Mouse (Mus musculus) heart, adult 18-20 months (tissue): Measurements from ENCODE around the gene Hectd1. TPM values are rescaled to one million over a fixed set of nuclear protein-coding genes. Genes with fewer than 3 reads are reported as not detected.

ENCODE experiments used
- DNase-seq, 2 experiments: peaks; one replicate each; pipeline ENCODE4 v3.0.0; 2021 to 2022; ENCODE audit warnings: mixed read lengths in 1 of 2
- total RNA-seq, 2 experiments: library from RNA; stranded (reverse); gene quantifications; 2 replicates each; pipeline ENCODE4 v1.2.3; 2021

The Hectd1 gene
- total RNA-seq, 2 experiments from 2014 or later, result 78.2 to 80.3 TPM

DNA sequence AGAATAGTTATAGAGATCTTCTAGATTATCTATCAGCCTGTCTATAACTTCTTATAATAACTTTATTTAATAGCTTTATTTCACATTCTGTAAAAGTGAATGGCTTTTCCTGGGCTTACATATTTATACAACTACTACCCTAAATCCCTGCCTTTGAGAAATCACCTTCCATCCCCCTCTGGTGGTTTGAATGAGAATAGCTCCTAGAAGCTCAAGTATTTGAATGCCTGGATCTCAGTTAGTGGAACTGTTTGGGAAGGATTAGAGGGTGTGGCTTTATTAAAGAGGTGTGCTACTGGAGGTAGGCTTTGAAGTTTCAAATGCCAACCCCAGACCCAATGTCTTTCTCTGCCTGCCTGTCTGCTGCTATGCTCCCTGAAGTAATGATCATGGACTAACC, 127.6 kb downstream of the Hectd1 start:
- no peak for DNase-seq

DNA sequence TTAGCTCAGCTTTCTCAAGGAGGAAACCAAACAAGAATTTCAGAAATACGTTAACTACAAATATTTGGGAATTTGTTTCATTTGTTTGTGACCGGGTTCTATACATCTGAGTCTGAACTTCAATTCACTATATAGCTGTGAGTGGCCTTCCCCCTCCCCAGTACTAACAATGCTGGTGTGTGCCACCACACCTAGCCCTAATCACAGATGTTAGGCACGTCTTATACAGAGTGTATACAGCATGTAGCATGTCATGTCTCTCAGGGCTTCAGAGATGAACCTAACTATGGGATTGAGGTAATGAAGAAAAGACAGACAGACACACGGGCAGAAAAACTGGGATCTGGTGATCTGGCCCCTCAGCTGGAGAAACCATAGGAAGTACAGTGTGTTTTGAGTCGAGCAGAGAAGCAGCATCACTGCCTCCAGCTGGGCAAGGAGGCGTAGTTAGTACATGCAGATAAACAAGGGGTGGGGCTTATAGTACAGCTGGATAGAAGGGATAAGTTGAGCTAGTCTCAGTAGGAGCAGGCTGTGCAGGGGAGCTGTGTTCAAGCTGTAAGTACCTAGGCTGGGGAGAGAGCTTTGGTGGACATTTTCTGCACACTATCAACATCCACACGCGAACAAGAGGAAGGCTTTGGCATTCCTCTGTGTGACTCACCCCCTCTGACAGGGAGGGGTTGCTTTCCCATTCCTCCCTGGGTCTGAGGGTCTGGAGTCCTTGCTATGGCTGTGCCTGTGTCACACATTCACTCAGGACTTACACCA, 129.5 kb downstream of the Hectd1 start:
- no peak for DNase-seq

DNA sequence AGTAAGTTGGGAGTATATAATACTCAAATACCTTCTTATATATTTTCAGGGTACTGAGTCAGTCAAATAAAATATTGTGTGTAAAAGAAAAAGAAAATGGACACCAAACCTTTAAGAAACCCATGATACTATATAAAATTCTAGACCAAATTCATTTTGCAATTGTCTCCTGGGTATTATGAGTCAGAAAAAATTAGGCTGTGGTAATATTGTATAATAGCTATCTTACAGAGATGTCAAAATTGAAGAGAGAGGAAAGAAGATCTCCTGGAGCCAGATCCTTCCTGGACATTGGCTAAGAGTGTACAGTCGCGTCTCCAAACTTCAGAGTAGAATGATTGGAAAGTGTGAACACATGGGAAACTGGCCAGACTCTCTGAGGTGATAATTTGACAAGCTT, 133.2 kb downstream of the Hectd1 start:
- no peak for DNase-seq

DNA sequence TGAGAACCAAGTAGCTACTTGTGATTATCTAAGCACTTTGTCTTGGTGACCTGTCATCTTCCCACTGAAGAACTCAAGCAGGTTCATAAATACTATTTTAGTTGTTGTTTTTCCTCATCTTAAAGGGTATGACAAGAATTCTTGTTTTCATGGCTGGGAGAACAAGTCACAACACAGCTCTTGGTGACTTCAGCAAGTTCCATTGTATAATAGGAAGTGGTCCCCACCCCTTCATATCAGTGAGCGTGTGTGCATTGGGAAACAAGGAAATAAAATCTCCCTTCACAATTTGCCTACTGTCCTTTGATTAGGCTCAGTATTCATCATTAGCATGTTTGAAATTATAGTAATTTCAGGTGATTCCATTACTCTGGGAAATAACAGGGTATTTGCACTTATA, 134.4 kb downstream of the Hectd1 start:
- no peak for DNase-seq

DNA sequence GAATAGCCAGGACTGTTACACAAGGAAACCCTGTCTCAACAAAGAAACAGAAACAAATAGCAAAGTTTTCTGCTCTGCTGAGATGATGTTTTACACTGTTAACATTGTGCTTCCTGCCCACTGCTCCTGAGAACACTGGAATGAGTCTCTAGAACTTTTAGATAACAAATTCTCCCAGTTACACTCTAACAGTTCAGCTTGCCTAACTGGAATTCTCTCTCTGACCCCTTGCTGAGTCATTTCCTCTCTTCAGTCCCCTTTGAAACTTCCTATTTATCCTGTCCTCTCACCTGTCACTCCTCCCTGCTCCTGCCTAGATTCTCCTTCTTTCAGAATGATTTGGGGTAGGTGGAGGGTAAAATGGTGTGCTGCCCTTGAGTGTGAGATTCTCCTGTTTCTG, 135.2 kb downstream of the Hectd1 start:
- DNase-seq, result no peak

Other genes starting within 250 kb of the Hectd1 start
- gene Coch, start 236.2 kb downstream of the Hectd1 start, total RNA-seq, result under 1 TPM; 0.20 to 0.44 TPM
- 10 to 100 TPM; 59.1 to 60.9 TPM for gene Ap4s1, start 138.5 kb downstream of the Hectd1 start, total RNA-seq
- gene Strn3, start 137.6 kb downstream of the Hectd1 start, total RNA-seq, result 100 to 1,000 TPM; 102 to 109 TPM
- gene Heatr5a, start 141.8 kb upstream of the Hectd1 start, total RNA-seq, result 10 to 100 TPM; 20.7 to 21.0 TPM
- 1 to 10 TPM; 5.8 to 6.7 TPM for gene Dtd2, start 177.0 kb upstream of the Hectd1 start, total RNA-seq
- not detected for gene Gpr33, start 198.5 kb upstream of the Hectd1 start, total RNA-seq